Mouse (Mus musculus): ENCODE measurements at regions not wholly inside any gene's neighbourhood (a gene's known extent, or its start where the extent isn't known, plus 50 kb on each side); places are given as distances from the start of the nearest gene placed in this dataset.
"Not testable (repeated sequence)": the region's sequence is repeated elsewhere in the genome, so short reads cannot be mapped to it uniquely, and the experiment has no call there.

GRCm38 (mm10) chrX:50490477-50490967, 62.2 kb upstream of the Olfr1324 start:
- not testable (repeated sequence) for H3K36me3 ChIP-seq (ENCODE audit: control insufficient read depth, insufficient read depth, low read length, poor library complexity, severe bottlenecking); H3K27me3 ChIP-seq (ENCODE audit: control insufficient read depth, insufficient read depth, low read length, poor library complexity, severe bottlenecking); DNase-seq (ENCODE audit: low read depth, low spot score)

Measured in splenic B cell, adult 2 months (primary cell).